Mouse (Mus musculus): ENCODE results near the gene Pde4a.

DNA sequence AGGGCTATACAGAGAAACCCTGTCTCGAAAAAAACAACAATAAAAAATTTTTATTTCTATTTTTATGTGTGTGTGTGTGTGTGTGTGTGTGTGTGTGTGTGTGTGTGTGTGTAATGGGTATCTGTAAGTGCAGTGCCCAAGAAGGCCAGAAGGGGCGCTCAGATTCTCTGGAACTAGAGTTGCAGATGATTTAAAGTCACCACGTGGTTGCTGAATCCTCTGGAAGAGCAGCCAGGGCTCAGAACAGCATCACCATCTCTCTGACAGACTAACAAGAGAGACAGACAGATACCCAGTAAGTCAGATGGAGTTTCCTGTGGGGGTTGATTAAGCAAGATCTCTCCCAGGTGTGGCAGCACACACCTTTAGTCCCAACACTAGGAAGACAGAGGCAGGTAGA, 54.3 kb downstream of the Pde4a start:
- TF ChIP-seq EP300 (optimal IDR thresholded peaks at IDR 0.05) = no peak
- peak; percentile 29 for TF ChIP-seq CTCF (IDR thresholded peaks at IDR 0.05; ENCODE audit: low read depth)
